Mouse (Mus musculus) heart, embryonic 14.5 days (tissue): Measurements from ENCODE around the gene Pwwp2a. TPM values are rescaled to one million over a fixed set of nuclear protein-coding genes. Genes with fewer than 3 reads are reported as not detected.

Source experiments
- ATAC-seq: fragments of 200-750 bp; cut with Nextera tagmentation; 2 replicates; pipeline ENCODE4 v1.8.0; 2017; ENCODE audit warnings: low read depth, moderate TSS enrichment; ENCODE audit not compliant: insufficient number of reproducible peaks, insufficient read depth, low FRiP score
- H3K27ac ChIP-seq, 2 experiments: fragments of 200-500 bp in 1 of 2; fragments of 300-500 bp in 1 of 2; sonication (generic) in 1 of 2; replicated peaks in 1 of 2; 2 replicates each; pipeline ENCODE4 v1.5.1; 2012 to 2014; ENCODE audit warnings: low read depth in 2 of 2, low read length in 2 of 2, control low read depth in 1 of 2, mild to moderate bottlenecking in 1 of 2, mixed read lengths in 1 of 2; ENCODE audit not compliant: control insufficient read depth in 1 of 2, insufficient read depth in 1 of 2
- H3K27me3 ChIP-seq: fragments of 300-500 bp; sonication (generic); 2 replicates; pipeline ENCODE4 v1.6.1; 2014; ENCODE audit warnings: mild to moderate bottlenecking, low read length, control low read depth; ENCODE audit not compliant: control insufficient read depth, insufficient read depth
- H3K36me3 ChIP-seq: fragments of 300-500 bp; sonication (generic); 2 replicates; pipeline ENCODE4 v1.6.1; 2014; ENCODE audit warnings: mild to moderate bottlenecking, control low read depth, low read length, mixed read lengths; ENCODE audit not compliant: control insufficient read depth, insufficient read depth
- H3K4me1 ChIP-seq, 2 experiments: fragments of 200-500 bp in 1 of 2; fragments of 300-500 bp in 1 of 2; sonication (generic) in 1 of 2; 2 replicates each; pipeline ENCODE4 v1.6.1; 2012 to 2014; ENCODE audit warnings: low read length in 2 of 2, control low read depth in 1 of 2, mixed read lengths in 1 of 2; ENCODE audit not compliant: control insufficient read depth in 2 of 2, insufficient read depth in 2 of 2
- H3K4me2 ChIP-seq: fragments of 300-500 bp; sonication (generic); 2 replicates; pipeline ENCODE4 v1.6.1; 2014; ENCODE audit warnings: mild to moderate bottlenecking, low read length
- H3K4me3 ChIP-seq, 2 experiments: fragments of 200-500 bp in 1 of 2; fragments of 300-500 bp in 1 of 2; sonication (generic) in 1 of 2; 2 replicates each; pipeline ENCODE4 v1.5.1; 2012 to 2014; ENCODE audit warnings: low read length in 2 of 2, mild to moderate bottlenecking in 2 of 2, control low read depth in 1 of 2, low read depth in 1 of 2, moderate library complexity in 1 of 2; ENCODE audit not compliant: control insufficient read depth in 1 of 2, insufficient read depth in 1 of 2
- H3K9ac ChIP-seq: fragments of 300-500 bp; sonication (generic); 2 replicates; pipeline ENCODE4 v1.6.1; 2014; ENCODE audit warnings: mild to moderate bottlenecking, low read length
- H3K9me3 ChIP-seq: fragments of 300-500 bp; sonication (generic); 2 replicates; pipeline ENCODE4 v1.6.1; 2016; ENCODE audit warnings: low read length, control low read depth; ENCODE audit not compliant: control insufficient read depth
- WGBS: fragments of 180-500 bp; shearing (Covaris S2); extraction: QIAGEN DNeasy Blood & Tissue Kit; methylation state at CpG from one replicate; pipeline ENCODE4 v1.1.7; 2014; 5-methylcytosine and 5-hydroxymethylcytosine counted together
- polyA plus RNA-seq: library from polyadenylated mRNA; unstranded; fragments of >200 nt; fragmentation: Nextera tagmentation; extraction: Ambion mirVana; gene quantifications from 2 replicates; pipeline ENCODE4 v1.2.1, GENCODE M21; 2014

Pwwp2a gene
- polyA plus RNA-seq, 1 experiment from 2014 or later: 34.6 TPM

DNA sequence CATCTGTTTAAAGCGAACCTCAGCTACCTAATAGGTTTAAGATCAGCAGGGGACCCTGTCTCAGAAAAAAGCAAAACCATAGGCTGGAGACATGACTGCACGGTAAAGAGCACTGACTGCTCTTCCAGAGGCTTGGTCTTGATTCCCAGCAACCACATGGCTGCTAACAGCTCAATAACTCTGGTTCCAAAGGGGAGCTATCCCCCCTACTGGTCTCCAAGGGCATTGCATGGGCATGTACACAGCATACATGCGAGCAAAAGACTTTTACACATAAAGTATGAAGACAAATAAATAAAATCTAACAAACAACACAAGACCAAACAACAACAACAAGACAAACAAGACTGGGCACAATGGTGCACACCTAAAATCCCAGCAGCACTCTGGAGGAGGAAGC is 36.5 kb upstream of the Pwwp2a start:
- ATAC-seq: no peak
- Histone ChIP-seq H3K9me3 (no peaks in the 10 kb centered on the region), H3K4me1 (peaks cover 12 to 16% of the 10 kb centered on the region in 2 experiments), H3K27me3 (no peaks in the 10 kb centered on the region), H3K4me3 (no peak overlapping the region), H3K27ac (no peak overlapping the region), H3K36me3 (no peaks in the 10 kb centered on the region), H3K4me2 (no peak overlapping the region), H3K9ac (no peak overlapping the region)
- 84% methylated on average over 3 of the region's 3 CpGs for WGBS

DNA sequence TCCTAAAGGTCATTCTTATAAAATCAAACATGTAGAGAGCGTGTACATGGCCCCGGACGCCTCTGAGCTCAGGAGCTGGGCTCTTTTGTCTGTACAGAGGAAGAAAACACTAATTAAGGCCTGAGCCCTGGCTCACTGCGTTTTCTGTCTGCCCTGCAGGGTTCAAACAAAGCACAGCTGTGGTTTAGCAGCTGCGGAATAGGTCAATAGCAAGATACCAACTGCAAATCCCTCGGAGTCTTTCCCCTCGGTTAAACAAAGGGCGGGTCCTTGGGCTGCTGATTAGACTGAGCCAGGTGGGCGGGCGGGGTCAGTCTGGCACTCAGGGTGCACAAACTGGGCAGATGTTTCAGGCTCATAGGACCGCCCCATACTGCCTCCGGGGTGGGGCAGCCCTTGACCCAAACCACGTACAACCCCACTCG is 28.7 kb upstream of the Pwwp2a start:
- Histone ChIP-seq H3K9ac (no peak overlapping the region), H3K9me3 (no peaks in the 10 kb centered on the region), H3K4me1 (no peaks in the 10 kb centered on the region), H3K27me3 (no peaks in the 10 kb centered on the region), H3K4me2 (no peak overlapping the region), H3K36me3 (no peaks in the 10 kb centered on the region), H3K4me3 (no peak overlapping the region), H3K27ac (no peak overlapping the region)
- WGBS: 58% methylated on average over 14 of the region's 14 CpGs
- no peak for ATAC-seq

DNA sequence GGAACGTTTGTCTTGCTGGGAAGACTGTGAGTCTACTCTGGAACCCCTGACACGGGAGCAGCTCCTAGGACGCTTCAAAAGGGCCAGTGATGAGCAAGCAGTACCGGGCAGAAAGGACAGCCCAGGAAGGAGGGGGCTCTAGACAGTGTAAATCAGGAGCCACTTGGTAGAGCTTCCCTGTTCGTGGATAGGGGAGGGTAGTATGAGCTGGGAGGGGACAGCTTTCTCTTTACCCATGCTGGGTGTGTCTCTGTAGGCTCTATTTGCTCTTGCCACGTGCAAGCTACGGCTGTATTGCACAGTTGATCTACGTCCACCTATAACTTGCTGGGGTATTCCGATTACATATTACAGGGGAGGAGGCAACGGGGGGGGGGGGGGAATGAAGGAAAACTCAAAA is 25.3 kb upstream of the Pwwp2a start:
- Histone ChIP-seq H3K4me2 (no peak overlapping the region), H3K36me3 (no peaks in the 10 kb centered on the region), H3K4me3 (no peak overlapping the region), H3K4me1 (no peaks in the 10 kb centered on the region), H3K27me3 (no peaks in the 10 kb centered on the region), H3K9me3 (no peaks in the 10 kb centered on the region), H3K27ac (no peak overlapping the region), H3K9ac (no peak overlapping the region)
- ATAC-seq: no peak
- 70% methylated on average over 9 of the region's 10 CpGs for WGBS

DNA sequence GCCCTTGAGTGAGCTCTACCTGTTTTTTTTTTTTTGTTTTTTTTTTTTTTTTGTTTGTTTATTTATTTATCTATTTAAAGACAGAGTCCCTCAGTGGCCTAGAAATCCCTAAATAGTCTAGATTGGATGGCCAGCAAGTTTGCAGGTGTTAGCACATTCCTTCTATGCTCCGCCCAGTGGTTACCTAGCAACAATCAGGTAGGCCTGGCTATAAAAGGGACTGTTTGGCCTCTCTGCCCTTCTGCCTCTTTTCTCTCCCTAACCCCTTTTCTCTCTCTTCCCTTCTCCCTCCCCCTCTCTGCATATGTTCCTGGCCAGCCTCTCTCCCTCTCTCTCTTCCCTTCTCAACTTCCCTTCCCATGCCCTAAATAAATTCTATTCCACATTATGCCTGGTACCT is 23.8 kb upstream of the Pwwp2a start:
- H3K27me3 ChIP-seq: no peaks in the 10 kb centered on the region
- no peak overlapping the region for H3K9ac ChIP-seq
- 89% methylated on average over 1 of the region's 1 CpGs for WGBS
- H3K4me2 ChIP-seq: no peak overlapping the region
- no peak for ATAC-seq
- H3K36me3 ChIP-seq: no peaks in the 10 kb centered on the region
- H3K4me3 ChIP-seq: no peak overlapping the region
- no peaks in the 10 kb centered on the region for H3K9me3 ChIP-seq
- no peak overlapping the region for H3K27ac ChIP-seq
- H3K4me1 ChIP-seq: no peaks in the 10 kb centered on the region

DNA sequence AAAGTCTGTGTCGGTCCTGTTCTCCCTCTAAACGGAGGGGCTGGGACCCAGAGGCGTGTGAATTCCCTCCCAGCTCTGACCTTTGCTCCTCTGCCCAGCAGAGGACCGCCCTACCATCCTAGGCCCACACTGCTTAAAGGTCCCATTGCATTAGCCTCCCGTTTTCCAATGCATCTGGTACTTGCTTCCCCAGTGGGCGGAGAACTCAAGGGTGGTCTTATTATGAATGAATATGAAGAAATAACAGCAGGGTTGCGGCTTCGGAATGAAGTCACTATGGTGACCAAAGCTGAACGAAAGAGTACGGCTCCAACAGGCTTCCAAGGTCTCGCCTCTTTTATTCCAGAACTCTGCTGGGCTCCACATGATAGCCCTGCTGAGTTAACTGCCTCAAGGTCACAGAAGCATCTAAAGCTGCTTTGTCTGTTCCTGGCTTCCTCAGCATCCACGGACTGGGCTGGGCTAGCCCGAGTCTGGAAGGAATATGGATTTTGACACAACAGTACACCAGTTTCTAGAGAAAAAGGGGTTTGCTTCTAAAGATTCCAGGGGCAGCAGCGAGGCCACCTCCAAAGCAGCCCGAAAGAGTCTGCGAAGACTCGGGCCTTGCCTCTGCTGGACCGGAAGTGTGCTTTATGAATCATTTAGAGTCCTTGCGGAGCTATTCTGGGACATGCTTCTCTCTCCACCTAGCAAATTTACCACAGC is 14.6 kb upstream of the Pwwp2a start:
- Histone ChIP-seq H3K27ac (peak overlapping the region in 1 of 2 experiments; percentile 47; a peak in 2 of 4 replicates), H3K9me3 (no peaks in the 10 kb centered on the region), H3K9ac (peak overlapping the region; percentile 38; the same call in 1 of the 2 replicates), H3K4me2 (no peak overlapping the region), H3K36me3 (no peaks in the 10 kb centered on the region), H3K4me3 (no peak overlapping the region), H3K27me3 (no peaks in the 10 kb centered on the region), H3K4me1 (peaks cover 8 to 10% of the 10 kb centered on the region in 2 experiments; a peak in 3 of 4 replicates)
- 74% methylated on average over 19 of the region's 19 CpGs for WGBS
- ATAC-seq: no peak

DNA sequence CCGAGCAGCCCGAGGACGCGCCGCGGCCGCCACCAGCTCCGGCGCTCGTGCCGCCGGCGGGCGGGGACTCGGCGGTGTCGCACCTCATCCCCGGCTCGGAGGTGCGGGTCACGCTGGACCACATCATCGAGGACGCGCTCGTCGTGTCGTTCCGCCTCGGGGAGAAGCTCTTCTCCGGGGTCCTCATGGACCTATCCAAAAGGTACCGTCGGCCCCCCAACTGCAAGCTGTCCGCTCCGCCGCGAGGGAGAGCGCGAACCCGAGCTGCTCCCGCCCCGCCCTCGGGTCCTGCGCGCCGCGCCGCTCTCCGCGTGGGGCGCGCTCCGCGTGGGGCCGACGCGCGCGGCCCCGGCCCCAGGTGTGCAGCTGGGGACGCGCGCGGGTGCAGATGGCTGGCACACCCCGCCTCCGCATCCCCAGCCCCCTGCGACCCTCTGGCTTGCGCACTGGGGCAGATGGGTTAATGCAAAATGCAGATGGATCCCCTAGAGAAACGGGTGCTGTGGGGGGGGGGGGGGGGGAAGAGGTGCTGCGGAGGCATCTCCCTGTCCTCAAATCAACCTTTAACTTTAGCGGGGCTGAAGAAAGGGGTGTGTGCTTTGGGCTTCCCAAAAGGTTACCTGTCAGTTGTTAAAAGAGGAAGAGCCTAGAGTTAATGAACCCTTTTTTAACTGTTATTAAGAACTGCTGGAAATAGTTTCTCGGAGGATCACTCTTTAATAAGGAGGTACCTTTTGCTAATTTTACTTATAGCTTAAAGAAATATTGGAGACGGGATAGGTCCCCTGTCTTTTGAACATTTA is 818 bp downstream of the Pwwp2a start:
- peak overlapping the region; percentile 82 for H3K4me2 ChIP-seq

DNA sequence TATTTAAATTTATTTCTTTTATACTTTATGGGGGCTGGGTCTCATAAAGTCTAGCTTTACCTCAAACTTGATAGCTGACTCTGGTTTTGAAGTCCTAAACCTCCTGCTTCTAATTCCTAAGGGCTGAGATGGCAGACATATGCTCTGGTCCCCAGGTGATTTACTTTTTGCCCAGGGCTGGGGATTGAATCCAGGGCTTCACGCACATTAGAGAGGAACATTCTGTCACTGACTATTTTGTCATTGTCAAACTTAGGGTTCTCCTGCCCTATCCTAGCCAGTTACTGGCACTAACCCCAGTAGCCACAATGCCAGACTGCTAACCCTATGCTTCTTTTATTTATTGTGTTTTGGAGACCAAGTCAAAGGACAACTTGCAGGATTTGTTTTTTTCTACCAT is 7.1 kb downstream of the Pwwp2a start:
- Histone ChIP-seq H3K36me3 (peaks cover 92% of the 10 kb centered on the region), H3K4me1 (peaks cover 0 to 4% of the 10 kb centered on the region in 2 experiments; a peak in 2 of 4 replicates), H3K9ac (no peak overlapping the region), H3K27ac (no peak overlapping the region), H3K27me3 (no peaks in the 10 kb centered on the region), H3K4me3 (no peak overlapping the region), H3K4me2 (no peak overlapping the region), H3K9me3 (no peaks in the 10 kb centered on the region)
- WGBS: 97% methylated on average over 1 of the region's 1 CpGs
- ATAC-seq: no peak

More for the DNA sequence above, 818 bp downstream of the Pwwp2a start:
- WGBS: 1% methylated on average over 71 of the region's 72 CpGs
- peak overlapping the region; percentile 88 to 95 for H3K27ac ChIP-seq
- peak overlapping the region; percentile 98 for H3K9ac ChIP-seq
- peak; percentile 40 for ATAC-seq
- peaks cover 0 to 15% of the 10 kb centered on the region in 2 experiments; a peak in 2 of 4 replicates for H3K4me1 ChIP-seq
- no peaks in the 10 kb centered on the region for H3K9me3 ChIP-seq
- no peaks in the 10 kb centered on the region for H3K27me3 ChIP-seq
- H3K4me3 ChIP-seq: peak overlapping the region; percentile 73 to 90
- H3K36me3 ChIP-seq: peaks cover 37% of the 10 kb centered on the region
